Mouse (Mus musculus) layer of hippocampus, adult 11-12 months (tissue): ENCODE data around the gene Gm10670.
"Not testable (repeated sequence)": the region's sequence is repeated elsewhere in the genome, so short reads cannot be mapped to it uniquely, and the experiment has no call there.

Experiments
- DNase-seq: peaks from one replicate; pipeline ENCODE4 v3.0.0; 2022; ENCODE audit warnings: low spot score

The Gm10670 gene

DNA sequence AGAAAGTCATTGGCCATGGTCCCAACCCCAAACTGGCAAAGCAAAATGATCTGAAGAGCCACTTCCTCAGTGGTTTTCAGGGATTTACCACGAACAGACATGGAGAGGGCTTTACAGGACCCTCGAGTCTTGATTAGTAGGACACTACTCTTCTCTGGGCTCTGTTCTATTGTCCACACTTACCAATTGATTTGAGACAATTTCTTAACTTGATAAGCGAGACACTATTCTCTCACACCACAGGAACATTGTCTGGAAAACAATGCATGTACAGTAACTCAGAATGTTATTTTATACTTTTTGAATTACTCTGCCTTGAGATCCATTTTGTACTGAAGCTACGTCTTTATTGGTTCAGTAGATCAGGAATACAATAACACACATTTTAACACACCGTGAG lies at the start of gene Gm10670:
Gm10670 (minus strand) TSS at position 101 of the 400 bp plus-strand sequence.
- not testable (repeated sequence) for DNase-seq

DNA sequence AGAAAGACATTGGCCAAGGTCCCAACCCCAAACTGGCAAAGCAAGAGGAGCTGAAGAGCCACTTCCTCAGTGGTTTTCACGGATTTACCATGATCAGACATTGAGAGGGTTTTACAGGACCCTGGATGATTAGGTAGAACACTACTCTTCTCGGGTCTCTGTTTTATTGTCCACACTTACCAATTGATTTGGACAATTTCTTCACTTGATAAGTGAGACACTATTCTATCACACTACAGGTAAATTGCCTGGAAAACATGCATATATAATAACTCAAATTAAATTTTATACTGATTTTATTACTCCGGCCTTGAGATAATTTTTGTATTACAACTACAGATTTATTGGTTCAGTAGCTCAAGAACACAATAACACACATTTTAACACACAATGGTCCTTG lies 35.7 kb upstream of the Gm10670 start, which contains the start of gene Vmn1r103:
Vmn1r103 (minus strand) TSS at position 101 of the 400 bp plus-strand sequence.
- DNase-seq: not testable (repeated sequence)

DNA sequence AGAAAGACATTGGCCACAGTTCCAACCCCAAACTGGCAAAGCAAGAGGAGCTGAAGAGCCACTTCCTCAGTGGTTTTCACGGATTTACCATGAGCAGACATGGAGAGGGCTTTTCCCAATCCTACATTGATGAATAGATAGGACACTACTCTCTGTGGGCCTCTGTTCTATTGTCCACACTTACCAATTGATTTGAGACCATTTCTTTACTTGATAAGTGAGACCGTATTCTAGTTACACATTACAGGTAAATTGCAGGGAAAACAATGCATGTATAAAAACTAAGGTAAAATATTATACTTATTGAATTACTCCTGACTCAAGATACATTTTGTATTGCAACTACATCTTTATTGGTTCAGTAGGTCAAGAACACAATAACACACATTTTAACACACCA lies 32.2 kb downstream of the Gm10670 start, which contains the start of gene Vmn1r101:
Vmn1r101 (minus strand) TSS at position 101 of the 400 bp plus-strand sequence.
- DNase-seq: not testable (repeated sequence)
